Mouse (Mus musculus) heart, adult 2 months (tissue): Measurements from ENCODE around the gene Trdn.

Experiments
- CTCF ChIP-seq: fragments of 200-600 bp; IDR thresholded peaks from 2 replicates; pipeline ENCODE4 v1.8.1; 2022; ENCODE audit warnings: antibody characterized with exemption, mild to moderate bottlenecking, moderate library complexity
- POLR2A ChIP-seq: fragments of 200-500 bp; IDR thresholded peaks from 2 replicates; pipeline ENCODE4 v1.6.1; 2011; ENCODE audit warnings: mild to moderate bottlenecking, low read depth, low read length, control low read depth; ENCODE audit not compliant: insufficient read depth

DNA sequence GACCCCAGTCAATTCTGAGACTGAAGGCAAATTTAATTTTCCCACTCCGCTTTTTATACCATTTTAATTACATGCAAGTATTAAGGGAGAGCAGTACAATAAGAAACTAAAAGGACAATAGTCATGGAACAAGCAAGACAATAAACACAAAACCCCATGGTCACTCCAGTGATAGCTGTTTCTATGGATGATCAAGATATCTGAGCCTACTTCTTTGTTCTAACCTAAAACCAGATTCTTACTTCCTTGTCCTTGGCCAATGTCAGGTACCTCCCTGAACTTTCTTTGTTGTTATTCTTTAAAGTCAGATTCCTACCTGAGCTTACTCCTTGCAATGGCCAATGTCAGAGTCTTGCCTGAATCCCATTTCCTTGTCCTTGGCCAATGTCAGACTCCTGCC is 272.7 kb downstream of the Trdn start:
- no peak for TF ChIP-seq CTCF
- TF ChIP-seq POLR2A, result no peak
